Mouse (Mus musculus): ENCODE data around the gene Nipal3.

- TF ChIP-seq FLI1 (IDR thresholded peaks at IDR 0.05; ENCODE audit: low read length) = no peak
- no peak for TF ChIP-seq GATA1 (IDR thresholded peaks at IDR 0.05; ENCODE audit: borderline replicate concordance, low read length)
Measured at GRCm38 (mm10) chr4:135505794-135506193, 11.0 kb upstream of the Nipal3 start.
